Mouse (Mus musculus) thymus, postnatal 14 days (tissue): Measurements from ENCODE around the gene Jund.

ENCODE experiments used
- DNase-seq: peaks from one replicate; pipeline ENCODE4 v3.0.0; 2021

Gene Jund

GRCm38 (mm10) chr8:70700555-70700922 is 1.8 kb downstream of the Jund start:
- peak; percentile 97 for DNase-seq

- peak; percentile 30 for DNase-seq
Observed at GRCm38 (mm10) chr8:70701048-70701981, 2.6 kb downstream of the Jund start.

- no peak for DNase-seq
Observed at GRCm38 (mm10) chr8:70701982-70702841, 3.5 kb downstream of the Jund start.

GRCm38 (mm10) chr8:70702842-70703182 is 4.1 kb downstream of the Jund start:
- DNase-seq, result no peak

- no peak for DNase-seq
Observed at GRCm38 (mm10) chr8:70703287-70703686, 4.5 kb downstream of the Jund start, which contains the start of gene Iqcn. Gene Iqcn (plus strand): TSS chr8:70703457.

- no peak for DNase-seq
Observed at GRCm38 (mm10) chr8:70708281-70708680, 9.5 kb downstream of the Jund start.

GRCm38 (mm10) chr8:70709794-70710193 is 11.0 kb downstream of the Jund start:
- no peak for DNase-seq

- DNase-seq, result no peak
Observed at GRCm38 (mm10) chr8:70710296-70710695, 11.5 kb downstream of the Jund start.

GRCm38 (mm10) chr8:70711041-70711440 is 12.3 kb downstream of the Jund start:
- no peak for DNase-seq

GRCm38 (mm10) chr8:70713991-70714390 is 15.2 kb downstream of the Jund start:
- no peak for DNase-seq

GRCm38 (mm10) chr8:70715086-70715485 is 16.3 kb downstream of the Jund start:
- no peak for DNase-seq

- DNase-seq, result no peak
Observed at GRCm38 (mm10) chr8:70716521-70717400, 18.0 kb downstream of the Jund start.

GRCm38 (mm10) chr8:70718297-70718696 is 19.5 kb downstream of the Jund start, which contains the start of gene Gm3336:
Gene Gm3336 (plus strand): TSS chr8:70718543.
- peak; percentile 87 for DNase-seq

GRCm38 (mm10) chr8:70719796-70720270 is 21.1 kb downstream of the Jund start:
- DNase-seq, result no peak

GRCm38 (mm10) chr8:70720739-70721138 is 22.0 kb downstream of the Jund start:
- peak; percentile 76 for DNase-seq

GRCm38 (mm10) chr8:70721601-70722000 is 22.9 kb downstream of the Jund start:
- no peak for DNase-seq

GRCm38 (mm10) chr8:70723486-70724210 is 24.9 kb downstream of the Jund start, which contains the start of gene Pde4c:
Gene Pde4c (plus strand): TSS chr8:70723720.
- DNase-seq, result no peak

GRCm38 (mm10) chr8:70724216-70724615 is 25.5 kb downstream of the Jund start:
- DNase-seq, result no peak

GRCm38 (mm10) chr8:70725792-70726447 is 27.2 kb downstream of the Jund start:
- no peak for DNase-seq

GRCm38 (mm10) chr8:70726721-70727120 is 28.0 kb downstream of the Jund start:
- no peak for DNase-seq
